Mouse (Mus musculus): ENCODE measurements at regions not wholly inside any gene's neighbourhood (a gene's known extent, or its start where the extent isn't known, plus 50 kb on each side); places are given as distances from the start of the nearest gene placed in this dataset.

DNA sequence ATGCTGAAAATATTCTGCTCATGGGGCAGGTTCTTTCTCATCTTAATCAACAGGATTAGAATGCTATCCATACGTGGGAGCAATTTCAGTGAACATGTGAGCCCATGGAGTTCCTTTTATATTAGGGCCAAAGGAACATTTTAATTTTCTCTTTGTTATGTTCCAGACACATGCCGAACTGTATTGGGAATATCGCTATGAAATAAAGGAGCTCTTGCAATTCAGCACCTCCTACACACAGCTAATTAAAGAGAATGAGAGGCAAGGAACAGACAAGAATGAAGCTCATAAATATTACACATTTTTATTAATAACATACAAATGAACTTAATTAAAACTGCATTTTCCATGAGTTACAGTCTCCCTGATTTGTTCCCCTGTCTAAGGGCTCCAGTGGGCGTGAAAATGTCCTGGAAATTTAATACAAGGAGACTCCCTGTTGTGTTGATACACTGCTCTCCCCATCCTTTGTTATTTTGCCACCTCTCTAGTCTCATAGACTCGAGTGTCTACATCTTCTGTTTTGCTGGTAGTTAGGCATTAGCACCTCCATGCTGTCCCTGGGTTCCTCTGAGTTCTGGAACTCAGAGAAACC lies 205.5 kb downstream of the Phlda1 start:
- H3K27ac ChIP-seq = no peak overlapping the region
- no peak for TF ChIP-seq CTCF (IDR thresholded peaks at IDR 0.05)
- DNase-seq (ENCODE audit: extremely low spot score in 1 of 2, low spot score in 2 of 2) = no peak
- intact Hi-C loops (cut with DNase I) = no loop called here
- no peak overlapping the region for H3K4me3 ChIP-seq

GRCm38 (mm10) chr10:111712991-111713390 lies 206.9 kb downstream of the Phlda1 start:
- intact Hi-C loops (cut with DNase I) = no loop called here
- DNase-seq (ENCODE audit: extremely low spot score in 1 of 2, low spot score in 2 of 2) = no peak
- H3K27ac ChIP-seq = no peak overlapping the region
- TF ChIP-seq CTCF (IDR thresholded peaks at IDR 0.05) = no peak
- no peak overlapping the region for H3K4me3 ChIP-seq

GRCm38 (mm10) chr10:111713676-111714075 lies 207.6 kb downstream of the Phlda1 start:
- Histone ChIP-seq H3K4me3 (no peak overlapping the region), H3K27ac (no peak overlapping the region)
- DNase-seq (ENCODE audit: extremely low spot score in 1 of 2, low spot score in 2 of 2) = no peak
- intact Hi-C loops (cut with DNase I) = no loop called here
- TF ChIP-seq CTCF (IDR thresholded peaks at IDR 0.05) = no peak

DNA sequence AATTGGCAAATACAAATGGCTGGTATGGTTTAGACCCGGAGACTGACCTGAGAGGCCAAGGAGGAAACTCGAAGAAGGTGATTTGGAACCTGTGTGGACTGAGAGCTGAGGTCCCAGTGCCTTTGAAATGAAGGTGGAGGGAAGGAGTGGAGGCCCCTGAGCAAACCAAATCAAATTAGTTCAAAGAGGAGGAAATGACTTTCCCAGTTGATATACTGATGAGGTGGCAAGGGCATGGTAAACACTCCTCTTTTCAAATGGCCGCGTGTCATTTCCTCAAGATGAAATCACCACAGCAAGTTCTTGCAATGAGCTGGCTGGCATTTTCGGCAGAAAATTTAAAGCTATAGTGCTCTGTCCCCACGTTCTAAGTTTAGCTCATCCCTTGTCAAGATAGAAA lies 209.1 kb downstream of the Phlda1 start:
- H3K4me3 ChIP-seq = no peak overlapping the region
- no peak for DNase-seq (ENCODE audit: extremely low spot score in 1 of 2, low spot score in 2 of 2)
- no peak overlapping the region for H3K27ac ChIP-seq
- no peak for TF ChIP-seq CTCF (IDR thresholded peaks at IDR 0.05)
- intact Hi-C loops (cut with DNase I) = no loop called here

DNA sequence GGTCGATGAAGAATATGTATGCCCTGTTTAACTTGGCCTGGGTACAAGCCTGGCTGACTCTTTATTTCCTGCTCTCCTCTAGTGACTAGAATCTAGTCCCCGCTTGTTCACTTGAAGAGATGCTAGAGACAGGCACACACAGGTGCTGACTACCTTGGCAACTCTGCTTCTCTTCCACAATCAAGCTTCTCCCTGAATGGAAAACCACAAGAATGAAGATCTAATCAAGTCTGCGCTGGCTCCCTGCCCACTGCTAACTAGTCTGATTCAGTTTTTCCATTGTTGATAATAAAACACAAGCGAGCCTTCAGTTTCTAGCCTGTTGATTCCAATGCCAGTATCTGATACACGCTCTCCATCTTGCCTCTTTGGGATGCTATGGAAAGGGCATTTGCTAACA lies 213.5 kb downstream of the Phlda1 start:
- Histone ChIP-seq H3K27ac (no peak overlapping the region), H3K4me3 (no peak overlapping the region)
- TF ChIP-seq CTCF (IDR thresholded peaks at IDR 0.05) = no peak
- intact Hi-C loops (cut with DNase I) = no loop called here
- peak in 1 of 2 experiments; percentile 11 for DNase-seq (ENCODE audit: extremely low spot score in 1 of 2, low spot score in 2 of 2)

- intact Hi-C loops (cut with DNase I) = no loop called here
- no peak for DNase-seq (ENCODE audit: extremely low spot score in 1 of 2, low spot score in 2 of 2)
- TF ChIP-seq CTCF (IDR thresholded peaks at IDR 0.05) = no peak
- no peak overlapping the region for H3K27ac ChIP-seq
- no peak overlapping the region for H3K4me3 ChIP-seq
Observed at GRCm38 (mm10) chr10:111721068-111721467, 215.0 kb downstream of the Phlda1 start.

GRCm38 (mm10) chr10:111723885-111724284 lies 217.8 kb downstream of the Phlda1 start:
- Histone ChIP-seq H3K27ac (no peak overlapping the region), H3K4me3 (no peak overlapping the region)
- intact Hi-C loops (cut with DNase I) = no loop called here
- DNase-seq (ENCODE audit: extremely low spot score in 1 of 2, low spot score in 2 of 2) = no peak
- TF ChIP-seq CTCF (IDR thresholded peaks at IDR 0.05) = no peak

DNA sequence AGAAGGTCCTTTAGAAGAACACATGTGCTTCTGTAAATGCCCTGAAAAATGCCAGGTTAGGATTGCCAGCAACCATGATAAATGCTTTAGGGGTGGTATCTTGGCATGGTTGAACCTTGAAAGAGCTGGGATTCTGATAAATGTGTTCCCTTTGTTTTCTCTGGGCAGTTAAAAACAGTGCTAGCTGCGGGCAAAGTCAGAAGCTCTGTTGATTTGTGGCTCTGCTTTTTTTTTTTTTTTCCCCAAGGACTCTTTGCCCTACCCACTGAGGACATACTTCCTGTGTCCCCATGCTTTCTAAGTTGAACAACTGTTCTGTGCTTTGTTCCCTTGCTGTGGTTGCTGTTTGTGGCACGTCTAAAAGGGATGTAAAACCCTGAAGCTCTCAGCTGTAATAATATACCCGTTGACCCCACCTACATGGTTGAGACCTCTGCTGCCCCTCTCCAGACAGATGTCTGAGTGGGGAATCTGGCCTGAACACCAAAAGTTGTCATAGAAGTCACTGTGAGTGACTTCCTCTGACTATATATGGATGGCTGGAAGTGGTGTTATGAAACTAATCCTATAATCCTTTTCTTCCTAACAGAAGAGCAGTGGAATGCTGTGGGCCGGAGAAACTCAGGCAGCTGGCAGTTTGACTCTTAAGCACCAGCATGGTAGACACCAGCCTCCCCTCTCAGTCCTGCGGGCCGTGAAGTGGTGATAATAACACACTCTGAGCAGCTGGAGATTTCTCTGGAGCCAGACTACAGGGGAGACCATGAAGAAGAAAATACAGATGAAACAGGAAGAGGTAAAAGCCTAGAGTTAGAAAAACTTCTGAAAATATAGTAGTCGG lies 218.7 kb downstream of the Phlda1 start:
- Histone ChIP-seq H3K27ac (no peak overlapping the region), H3K4me3 (no peak overlapping the region)
- intact Hi-C loops (cut with DNase I) = no loop called here
- DNase-seq (ENCODE audit: extremely low spot score in 1 of 2, low spot score in 2 of 2) = no peak
- TF ChIP-seq CTCF (IDR thresholded peaks at IDR 0.05) = no peak

- Histone ChIP-seq H3K27ac (no peak overlapping the region), H3K4me3 (no peak overlapping the region)
- DNase-seq (ENCODE audit: extremely low spot score in 1 of 2, low spot score in 2 of 2) = no peak
- intact Hi-C loops (cut with DNase I) = no loop called here
- no peak for TF ChIP-seq CTCF (IDR thresholded peaks at IDR 0.05)
Observed at GRCm38 (mm10) chr10:111736026-111736425, 229.9 kb downstream of the Phlda1 start.

- no peak for TF ChIP-seq CTCF (IDR thresholded peaks at IDR 0.05)
- DNase-seq (ENCODE audit: extremely low spot score in 1 of 2, low spot score in 2 of 2) = no peak
- no peak overlapping the region for H3K27ac ChIP-seq
- no peak overlapping the region for H3K4me3 ChIP-seq
- intact Hi-C loops (cut with DNase I) = no loop called here
Observed at GRCm38 (mm10) chr10:111739471-111740138, 232.9 kb upstream of the Krr1 start.

GRCm38 (mm10) chr10:111740586-111741265 lies 231.7 kb upstream of the Krr1 start:
- no peak for DNase-seq (ENCODE audit: extremely low spot score in 1 of 2, low spot score in 2 of 2)
- H3K4me3 ChIP-seq = no peak overlapping the region
- no peak for TF ChIP-seq CTCF (IDR thresholded peaks at IDR 0.05)
- intact Hi-C loops (cut with DNase I) = no loop called here
- no peak overlapping the region for H3K27ac ChIP-seq

Measured in left cerebral cortex, adult 2 months (tissue).